ENCODE assay signal across 8 mouse cellular contexts in the genomic region with DNA sequence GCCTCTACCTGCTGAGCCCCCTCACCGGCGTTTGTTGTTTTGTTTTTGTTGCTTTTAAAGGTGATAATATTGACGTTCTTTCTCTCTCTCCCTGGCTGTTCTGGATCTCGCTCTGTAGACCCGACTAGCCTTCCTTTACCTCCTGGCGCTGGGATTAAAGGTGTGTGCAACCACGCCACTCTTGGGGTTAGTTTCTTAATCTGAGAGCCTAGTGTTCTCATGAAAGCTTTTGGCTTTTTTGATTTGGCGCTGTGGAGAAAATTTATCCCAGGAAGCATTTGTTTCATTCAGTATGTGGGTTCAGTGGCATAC. TPM values are rescaled to one million over a fixed set of nuclear protein-coding genes. Genes with fewer than 3 reads are reported as not detected.
DNase-seq lines count a peak whose midpoint lies in the region; ATAC-seq and TF ChIP-seq lines count a peak whose summit lies in the region.

No protein-coding gene starts in this region.

- TF ChIP-seq CTCF in gastrocnemius, adult 2 months (IDR thresholded peaks at IDR 0.05): no peak
- TF ChIP-seq CTCF in liver, embryonic 14.5 days (IDR thresholded peaks at IDR 0.05; ENCODE audit: low read depth): no peak

- no peaks in the 10 kb centered on the region for H3K27me3 ChIP-seq in forebrain, embryonic 12.5 days
- no peaks in the 10 kb centered on the region for H3K27me3 ChIP-seq in liver, embryonic 14.5 days (ENCODE audit: control insufficient read depth, insufficient read depth, low read length)

- ATAC-seq in CD4-positive, CD25-positive, alpha-beta regulatory T cell, adult 4 months: peak; percentile 5
- no peak for ATAC-seq in forebrain, embryonic 12.5 days (ENCODE audit: low FRiP score)
- no peak for ATAC-seq in liver, embryonic 14.5 days (ENCODE audit: insufficient read depth)

- no peak for DNase-seq in gastrocnemius, adult 2 months
- no peak for DNase-seq in gastrocnemius, postnatal 10 days
- DNase-seq in liver, embryonic 14.5 days (ENCODE audit: low read depth in 3 of 3, low spot score in 3 of 3): peak in 1 of 3 experiments; percentile 16
- DNase-seq in retina, embryonic 14.5 days (ENCODE audit: low spot score): no peak
- no peak for DNase-seq in right cerebral cortex, postnatal 10 days (ENCODE audit: low spot score in 2 of 2)
- DNase-seq in testis, postnatal 10 days (ENCODE audit: low spot score): no peak

- peak overlapping the region; percentile 90 for H3K27ac ChIP-seq in gastrocnemius, adult 2 months
- H3K27ac ChIP-seq in forebrain, embryonic 12.5 days: peak overlapping the region; percentile 65; the same call in 1 of the 2 replicates
- peak overlapping the region; percentile 40 for H3K27ac ChIP-seq in liver, embryonic 14.5 days

- WGBS in forebrain, embryonic 12.5 days: under 1% methylated on average over 8 of the region's 8 CpGs
- 0% methylated on average over 8 of the region's 8 CpGs for WGBS in liver, embryonic 14.5 days (ENCODE audit: insufficient replicate concordance)

- H3K4me1 ChIP-seq in forebrain, embryonic 12.5 days: peaks cover 21% of the 10 kb centered on the region
- H3K4me1 ChIP-seq in liver, embryonic 14.5 days (replicated peaks; ENCODE audit: control insufficient read depth in 2 of 2, insufficient read depth in 2 of 2, low read length in 1 of 2): peaks cover 5 to 10% of the 10 kb centered on the region in 2 experiments; a peak in 3 of 4 replicates

- no peak for TF ChIP-seq EP300 in liver, embryonic 14.5 days (IDR thresholded peaks at IDR 0.05; ENCODE audit: low read depth)

- peak overlapping the region; percentile 70 for H3K9ac ChIP-seq in forebrain, embryonic 12.5 days
- H3K9ac ChIP-seq in liver, embryonic 14.5 days (replicated peaks): peak overlapping the region; percentile 87

- H3K36me3 ChIP-seq in forebrain, embryonic 12.5 days (replicated peaks): no peaks in the 10 kb centered on the region
- H3K36me3 ChIP-seq in liver, embryonic 14.5 days (replicated peaks; ENCODE audit: control insufficient read depth, insufficient read depth, low read depth): no peaks in the 10 kb centered on the region

- intact Hi-C loops in gastrocnemius, adult 2 months (cut with DNase I): no loop called here

- H3K4me3 ChIP-seq in gastrocnemius, adult 2 months: peak overlapping the region; percentile 90
- H3K4me3 ChIP-seq in forebrain, embryonic 12.5 days (replicated peaks): peak overlapping the region; percentile 65
- H3K4me3 ChIP-seq in liver, embryonic 14.5 days (ENCODE audit: insufficient read depth in 1 of 2, low read depth in 2 of 2, low read length in 2 of 2): peak overlapping the region; percentile 85 to 86

- peak overlapping the region; percentile 82 for H3K4me2 ChIP-seq in forebrain, embryonic 12.5 days
- peak overlapping the region; percentile 95 for H3K4me2 ChIP-seq in liver, embryonic 14.5 days (ENCODE audit: low read depth)

- no peaks in the 10 kb centered on the region for H3K9me3 ChIP-seq in forebrain, embryonic 12.5 days
- H3K9me3 ChIP-seq in liver, embryonic 14.5 days (ENCODE audit: control insufficient read depth, low read length): no peaks in the 10 kb centered on the region

RNA-seq across cellular contexts. Expression of a gene that starts 0.7 kb away (rescaled TPM):
- total RNA-seq in gastrocnemius, adult 2 months (2021): 10 to 100 TPM; 11.2 to 14.0 TPM
- total RNA-seq in gastrocnemius, postnatal 10 days (2021): 10 to 100 TPM; 12.8 to 15.1 TPM
- polyA plus RNA-seq in CD4-positive, CD25-positive, alpha-beta regulatory T cell, adult 4 months (2017; shearing (Covaris generic)): 10 to 100 TPM; 79.6 to 87.1 TPM
- 59.1 and 59.8 TPM in 2 replicates for polyA plus RNA-seq in forebrain, embryonic 12.5 days (2016; fragmentation: Nextera tagmentation; extraction: Ambion mirVana)
- polyA plus RNA-seq in liver, embryonic 14.5 days (2012; rRNA removed): 3.3 and 6.9 TPM in 2 replicates
- polyA plus RNA-seq in liver, embryonic 14.5 days (2014; fragmentation: Nextera tagmentation; extraction: Ambion mirVana): 31.6 and 31.9 TPM in 2 replicates

RNA-seq across cellular contexts. Expression of a gene that starts 45.4 kb away (rescaled TPM):
- total RNA-seq in gastrocnemius, adult 2 months (2021): 10 to 100 TPM; 11.8 to 11.9 TPM
- 10 to 100 TPM; 16.9 to 21.8 TPM for total RNA-seq in gastrocnemius, postnatal 10 days (2021)
- polyA plus RNA-seq in CD4-positive, CD25-positive, alpha-beta regulatory T cell, adult 4 months (2017; shearing (Covaris generic)): 1 to 10 TPM; 5.8 to 7.2 TPM
- polyA plus RNA-seq in forebrain, embryonic 12.5 days (2016; fragmentation: Nextera tagmentation; extraction: Ambion mirVana): 15.0 and 17.5 TPM in 2 replicates
- polyA plus RNA-seq in liver, embryonic 14.5 days (2012; rRNA removed): 3.9 and 4.7 TPM in 2 replicates
- 2.8 and 3.7 TPM in 2 replicates for polyA plus RNA-seq in liver, embryonic 14.5 days (2014; fragmentation: Nextera tagmentation; extraction: Ambion mirVana)

RNA-seq across cellular contexts. Expression of a gene that starts 45.5 kb away (rescaled TPM):
- 100 to 1,000 TPM; 102 to 110 TPM for total RNA-seq in gastrocnemius, adult 2 months (2021)
- 100 to 1,000 TPM in 1 of 2 experiments, 10 to 100 TPM in 1; 99.4 to 100 TPM for total RNA-seq in gastrocnemius, postnatal 10 days (2021)
- polyA plus RNA-seq in CD4-positive, CD25-positive, alpha-beta regulatory T cell, adult 4 months (2017; shearing (Covaris generic)): 100 to 1,000 TPM; 109 to 118 TPM
- 135 and 139 TPM in 2 replicates for polyA plus RNA-seq in forebrain, embryonic 12.5 days (2016; fragmentation: Nextera tagmentation; extraction: Ambion mirVana)
- polyA plus RNA-seq in liver, embryonic 14.5 days (2012; rRNA removed): 29.4 and 41.6 TPM in 2 replicates
- polyA plus RNA-seq in liver, embryonic 14.5 days (2014; fragmentation: Nextera tagmentation; extraction: Ambion mirVana): 95.4 and 98.7 TPM in 2 replicates

RNA-seq across cellular contexts. Expression of a gene that starts 59.2 kb away (rescaled TPM):
- total RNA-seq in gastrocnemius, adult 2 months (2021): 1 to 10 TPM; 5.6 to 6.3 TPM
- 10 to 100 TPM in 1 of 2 experiments, 1 to 10 TPM in 1; 8.2 to 11.3 TPM for total RNA-seq in gastrocnemius, postnatal 10 days (2021)
- polyA plus RNA-seq in CD4-positive, CD25-positive, alpha-beta regulatory T cell, adult 4 months (2017; shearing (Covaris generic)): 10 to 100 TPM; 28.1 to 31.3 TPM
- polyA plus RNA-seq in forebrain, embryonic 12.5 days (2016; fragmentation: Nextera tagmentation; extraction: Ambion mirVana): 54.0 and 59.7 TPM in 2 replicates
- polyA plus RNA-seq in liver, embryonic 14.5 days (2012; rRNA removed): 15.7 and 19.7 TPM in 2 replicates
- polyA plus RNA-seq in liver, embryonic 14.5 days (2014; fragmentation: Nextera tagmentation; extraction: Ambion mirVana): 29.7 and 31.2 TPM in 2 replicates

Comparison
In these comparisons a context has a peak if more than half of its experiments do, and no peak if none do; other contexts are left out.
1. H3K27ac ChIP-seq: peak in every context shown above with its lines; median percentile 90 in gastrocnemius, adult 2 months; 65 in forebrain, embryonic 12.5 days; 40 in liver, embryonic 14.5 days.